Mouse (Mus musculus): ENCODE measurements at regions not wholly inside any gene's neighbourhood (a gene's known extent, or its start where the extent isn't known, plus 50 kb on each side); places are given as distances from the start of the nearest gene placed in this dataset.

DNA sequence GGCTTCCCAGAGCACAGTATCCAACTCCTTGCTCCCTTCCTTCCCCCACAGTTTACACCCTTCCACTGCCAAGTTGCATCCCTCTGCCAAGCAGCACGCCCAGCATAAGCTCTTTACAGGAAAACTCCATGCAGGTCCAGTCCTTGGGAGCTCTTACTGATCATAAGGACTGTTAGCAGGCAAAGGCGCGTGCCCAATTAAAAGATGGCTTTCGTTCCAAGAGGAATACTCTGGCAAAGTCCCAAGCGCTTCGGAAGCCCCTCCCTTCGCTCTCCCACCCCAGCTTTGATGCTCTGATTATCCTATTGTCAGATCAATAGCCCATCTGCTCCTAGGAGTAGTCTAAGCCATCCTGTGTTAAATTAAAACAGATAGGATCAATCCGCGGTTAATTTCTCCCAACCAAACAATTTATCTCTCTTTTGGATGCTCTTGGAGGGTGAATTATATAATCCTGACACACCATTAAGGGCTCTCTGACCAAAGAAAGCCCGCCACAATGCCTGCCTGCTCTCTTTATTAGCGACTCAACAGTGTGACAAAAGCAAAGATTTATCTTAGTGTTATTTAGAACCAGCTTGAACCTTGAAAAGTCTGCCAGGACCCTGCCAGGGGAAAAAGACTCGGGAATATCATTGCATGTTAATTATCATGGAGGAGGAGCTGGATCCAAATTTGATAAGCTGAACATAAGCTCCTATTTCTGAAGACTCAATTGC is 312.5 kb downstream of the Gsdmc2 start:
- DNase-seq, result no peak

DNA sequence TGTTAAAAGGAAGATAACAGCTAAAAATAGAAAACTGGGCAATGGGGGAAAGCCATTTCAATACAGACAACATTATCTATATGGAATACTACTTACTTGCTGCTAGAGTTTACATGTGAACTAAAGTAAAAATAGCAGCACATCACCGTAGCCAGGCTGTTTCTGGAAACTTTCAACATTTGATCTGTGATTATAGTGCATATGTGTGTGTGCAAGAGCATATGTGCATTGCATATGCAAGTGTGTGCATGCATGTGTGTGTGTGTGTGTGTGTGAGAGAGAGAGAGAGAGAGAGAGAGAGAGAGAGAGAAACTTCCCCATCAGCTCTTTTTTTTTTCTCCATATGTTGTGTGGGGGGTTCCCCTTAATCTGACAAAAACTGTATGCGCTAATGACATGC is 317.7 kb downstream of the Gsdmc2 start:
- DNase-seq, result no peak

DNA sequence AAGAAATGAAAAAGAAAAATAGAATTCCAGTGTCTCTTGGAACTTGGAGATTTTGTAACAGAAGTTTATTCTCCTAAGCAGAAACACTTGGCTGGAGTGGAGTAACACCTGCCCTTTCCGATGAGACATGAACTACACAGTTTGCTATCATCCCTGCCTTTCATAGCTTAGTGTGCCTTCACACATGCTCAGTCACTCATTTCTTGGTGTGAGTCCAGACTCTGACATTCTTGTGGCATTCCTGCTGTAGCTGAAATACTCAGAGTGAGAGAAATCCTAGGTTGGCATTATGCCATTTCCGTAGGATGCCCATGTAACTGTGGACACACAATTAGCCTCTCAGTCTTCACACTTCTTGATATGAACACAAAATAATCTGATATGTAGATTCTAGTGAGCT is 318.2 kb downstream of the Gsdmc2 start:
- DNase-seq, result no peak

DNA sequence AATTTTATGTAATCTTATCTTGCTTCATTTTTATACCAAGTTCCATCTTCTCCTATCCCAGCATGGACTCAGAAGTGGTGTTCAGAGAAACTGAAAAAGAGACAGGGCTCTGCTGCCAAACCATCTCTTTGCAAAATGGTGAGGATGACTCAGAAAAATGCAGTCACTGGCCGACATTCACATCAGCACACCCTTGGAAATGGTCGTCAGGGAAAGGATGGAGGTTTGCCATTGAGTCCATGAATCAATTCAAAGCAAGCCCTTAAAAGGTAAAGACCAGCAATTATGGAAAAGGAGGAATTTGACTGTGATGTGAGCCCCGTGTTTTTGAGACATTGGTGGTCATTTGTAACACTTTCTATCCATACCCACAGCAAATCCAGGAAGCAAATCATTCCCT is 327.7 kb downstream of the Gsdmc2 start:
- DNase-seq, result no peak

DNA sequence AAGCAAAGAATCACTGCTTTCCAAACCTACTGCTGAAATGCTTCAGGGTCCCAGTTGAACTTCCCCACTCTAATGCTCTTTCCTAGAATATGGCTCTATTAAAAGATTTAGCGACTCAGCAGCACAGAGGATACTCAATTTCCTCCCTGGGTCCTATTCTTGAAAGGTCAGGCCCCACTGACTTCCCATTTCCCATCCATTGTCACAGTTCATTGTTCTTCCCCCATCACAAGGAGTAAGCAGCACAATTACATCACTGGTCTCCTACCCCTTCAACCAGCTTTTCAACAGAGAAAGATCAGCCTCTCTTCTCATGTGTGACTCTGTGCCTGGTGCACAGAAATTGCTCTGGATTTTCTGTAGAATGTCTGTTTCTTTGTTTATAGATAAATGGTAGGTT is 344.5 kb downstream of the Gsdmc2 start:
- DNase-seq, result no peak

DNA sequence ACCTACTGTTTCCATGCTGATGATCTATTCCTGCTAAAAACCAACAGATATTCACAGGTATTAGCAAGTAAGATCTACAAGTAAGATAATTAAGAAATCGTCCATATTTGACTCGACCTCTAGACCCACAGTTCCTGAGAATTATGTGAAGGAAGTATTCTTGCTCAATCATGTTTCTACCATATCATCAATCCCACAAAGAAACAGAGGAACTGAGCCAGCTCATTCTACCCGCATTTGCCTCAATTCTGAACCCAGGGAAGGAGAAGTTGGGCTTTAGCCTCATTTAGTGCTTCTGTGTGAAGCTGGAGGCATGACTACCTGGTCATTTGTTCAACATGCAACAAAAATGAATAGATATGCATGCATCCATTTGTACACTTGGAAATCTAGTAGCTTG is 346.5 kb downstream of the Gsdmc2 start:
- no peak for DNase-seq

DNA sequence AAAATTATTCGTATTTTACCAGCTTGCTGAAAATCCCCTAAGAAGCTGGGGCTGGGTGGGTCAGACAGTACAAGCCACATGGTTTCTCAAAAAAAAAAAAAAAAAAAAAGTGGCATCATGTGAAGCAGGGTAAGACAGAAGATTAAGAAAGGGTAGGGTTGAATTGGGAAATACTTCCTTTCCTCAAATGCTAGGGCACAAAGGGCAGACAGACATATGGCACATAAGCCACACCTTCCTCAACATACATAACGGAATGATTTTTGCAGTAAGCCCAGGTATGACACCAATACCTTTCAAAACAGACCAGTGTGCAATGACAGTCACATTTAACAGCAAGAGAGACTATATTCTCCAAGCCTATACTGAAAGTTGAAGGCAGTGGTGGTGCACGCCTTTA is 347.8 kb downstream of the Gsdmc2 start:
- no peak for DNase-seq

DNA sequence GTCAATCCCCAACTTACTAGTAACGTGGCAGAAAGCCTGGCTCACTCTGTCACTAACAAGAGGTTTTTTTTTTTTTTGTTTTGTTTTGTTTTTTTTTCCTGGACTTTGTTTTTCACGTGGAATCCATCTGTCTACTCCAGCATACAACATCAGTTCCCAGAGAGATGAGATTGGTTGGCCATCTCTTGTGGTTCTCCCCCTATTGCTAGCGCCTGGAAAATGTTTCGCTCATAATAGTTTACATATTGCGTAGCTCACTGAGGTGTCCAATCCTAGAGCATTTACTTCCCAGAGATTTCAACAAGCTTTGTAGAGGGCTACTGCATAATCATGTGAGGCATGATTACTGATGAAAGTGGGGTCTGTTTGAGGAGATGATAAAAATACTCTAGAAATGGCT is 360.1 kb downstream of the Gsdmc2 start:
- DNase-seq, result no peak

DNA sequence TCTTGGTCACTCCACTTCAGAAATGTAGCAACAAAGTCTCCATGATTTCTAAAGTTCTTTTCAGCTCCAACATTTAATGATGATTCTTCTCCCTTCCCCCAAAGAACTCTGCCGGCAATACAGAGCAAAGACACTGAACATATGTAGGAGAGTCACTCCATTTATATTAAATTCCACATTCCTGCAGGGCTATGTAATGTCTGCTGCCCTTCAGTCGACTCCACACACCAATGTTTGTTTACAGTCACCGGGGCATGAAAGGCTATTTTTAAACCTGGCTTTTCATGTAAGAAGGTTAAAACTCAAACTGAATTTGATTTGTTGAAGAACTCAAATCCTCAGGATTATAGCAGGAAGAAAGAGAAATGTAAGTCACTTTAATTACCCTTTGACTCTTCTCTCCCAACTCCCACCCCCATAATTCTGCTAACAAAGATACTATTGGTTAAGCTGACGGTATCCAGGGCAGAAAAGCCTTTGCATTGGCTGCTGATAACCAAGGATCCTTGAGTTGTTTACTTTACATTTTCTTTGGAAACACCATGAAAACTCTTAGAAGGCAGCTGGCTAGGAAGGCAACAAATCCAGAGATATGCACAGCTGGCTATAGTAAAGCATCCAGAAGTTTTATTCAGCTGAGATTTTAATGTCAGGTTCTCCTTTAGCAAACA is 360.6 kb downstream of the Gsdmc2 start:
- no peak for DNase-seq

DNA sequence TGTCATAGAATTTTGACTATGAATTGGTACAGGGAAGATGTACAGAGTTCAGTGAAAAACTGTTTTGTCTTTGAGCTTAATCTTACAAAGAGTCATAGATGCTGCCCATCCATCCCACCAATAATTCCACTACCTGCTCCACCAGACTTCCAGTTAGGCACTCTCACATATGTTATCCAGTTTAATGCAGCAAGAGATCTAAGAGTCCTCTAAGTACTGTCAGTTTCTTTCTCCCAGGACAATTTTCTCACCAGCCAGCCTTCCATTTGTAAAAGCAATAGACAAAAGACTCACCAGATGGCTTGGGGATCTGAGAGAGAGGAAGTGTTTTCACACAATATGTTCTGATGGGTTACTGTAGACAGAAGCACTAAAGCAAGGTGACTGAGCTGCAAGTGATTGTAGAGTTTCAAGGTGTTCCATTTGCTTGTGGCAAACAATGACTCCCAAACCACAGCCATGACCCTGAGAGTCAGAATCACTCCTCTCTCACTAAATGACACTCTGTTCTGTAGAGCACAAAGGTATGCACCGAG is 365.6 kb downstream of the Gsdmc2 start:
- DNase-seq, result no peak

DNA sequence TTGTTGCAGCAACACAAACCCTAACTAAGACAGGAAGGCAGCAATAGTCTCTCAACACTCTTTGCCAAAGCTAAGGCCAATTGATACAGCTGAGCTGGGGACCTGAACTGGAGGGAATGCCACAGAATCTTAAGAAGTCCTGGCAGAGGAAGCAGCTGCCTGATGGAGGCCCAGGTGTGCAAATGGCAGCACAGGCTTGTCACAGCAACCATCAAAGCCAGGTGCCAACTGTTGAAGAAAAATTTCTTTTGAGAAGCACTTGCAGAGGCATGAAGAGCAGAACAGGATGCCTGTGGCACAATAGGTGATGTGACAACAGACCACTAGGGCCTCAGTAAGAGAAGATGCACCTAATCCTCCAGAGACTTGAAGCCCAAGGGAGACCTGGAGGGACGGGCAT is 378.1 kb downstream of the Gsdmc2 start:
- DNase-seq, result no peak

DNA sequence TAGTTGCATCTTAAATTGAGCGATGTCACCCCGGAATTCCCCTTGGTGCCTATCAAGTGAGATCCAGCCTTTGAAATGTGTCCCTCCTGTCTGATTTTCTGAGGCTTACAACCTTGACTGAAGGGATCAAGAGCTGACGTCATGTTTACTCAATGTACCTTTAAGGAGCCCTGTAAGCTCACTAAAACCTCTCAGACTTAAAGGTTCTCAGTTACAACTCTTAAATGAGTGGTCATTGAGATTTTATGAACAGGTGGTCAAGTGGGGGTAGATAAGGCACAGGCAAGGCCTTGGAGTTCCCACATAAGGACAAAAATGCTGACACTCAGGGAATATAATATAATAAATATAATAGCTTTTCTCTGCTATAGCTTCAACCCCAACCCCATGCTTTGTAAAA is 392.4 kb downstream of the Gsdmc2 start:
- no peak for DNase-seq

DNA sequence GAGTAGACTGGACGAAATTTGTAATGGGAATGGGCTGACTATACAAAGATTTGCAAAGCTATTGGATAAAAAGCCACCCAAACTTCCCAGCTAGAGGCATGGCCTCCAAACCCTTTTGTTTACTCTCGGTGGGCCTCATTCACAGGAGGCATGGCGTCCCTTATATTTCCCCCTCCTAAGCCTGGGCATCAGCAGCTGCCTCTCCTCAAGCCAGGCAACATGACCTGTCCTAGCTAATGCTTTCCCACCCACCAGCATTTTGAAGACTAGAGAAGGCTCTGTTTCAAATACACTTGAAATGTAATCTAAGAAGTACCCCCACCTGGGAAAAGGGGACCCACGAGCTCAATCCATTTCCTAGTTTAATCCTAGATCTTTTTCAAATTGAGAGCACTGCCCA is 398.7 kb downstream of the Gsdmc2 start:
- no peak for DNase-seq

DNA sequence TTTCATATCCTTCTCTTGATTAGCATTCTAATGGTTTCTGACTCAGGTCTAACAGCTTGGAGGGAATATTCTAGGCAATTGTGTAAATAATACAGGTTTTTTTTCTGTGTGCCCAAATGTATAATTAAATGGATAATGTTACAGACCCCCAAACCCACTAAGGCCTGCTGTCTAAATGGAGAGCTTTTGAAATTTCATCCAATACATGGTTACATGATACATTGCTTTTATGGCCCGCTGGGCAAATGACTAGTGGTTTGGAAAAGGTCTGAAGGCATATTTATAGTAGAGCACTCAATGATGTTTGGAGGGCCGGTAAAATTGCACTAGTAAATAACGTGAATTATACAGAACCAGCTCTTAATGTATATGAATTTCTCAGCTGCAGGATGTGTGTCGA is 400.0 kb downstream of the Gsdmc2 start:
- DNase-seq, result no peak

DNA sequence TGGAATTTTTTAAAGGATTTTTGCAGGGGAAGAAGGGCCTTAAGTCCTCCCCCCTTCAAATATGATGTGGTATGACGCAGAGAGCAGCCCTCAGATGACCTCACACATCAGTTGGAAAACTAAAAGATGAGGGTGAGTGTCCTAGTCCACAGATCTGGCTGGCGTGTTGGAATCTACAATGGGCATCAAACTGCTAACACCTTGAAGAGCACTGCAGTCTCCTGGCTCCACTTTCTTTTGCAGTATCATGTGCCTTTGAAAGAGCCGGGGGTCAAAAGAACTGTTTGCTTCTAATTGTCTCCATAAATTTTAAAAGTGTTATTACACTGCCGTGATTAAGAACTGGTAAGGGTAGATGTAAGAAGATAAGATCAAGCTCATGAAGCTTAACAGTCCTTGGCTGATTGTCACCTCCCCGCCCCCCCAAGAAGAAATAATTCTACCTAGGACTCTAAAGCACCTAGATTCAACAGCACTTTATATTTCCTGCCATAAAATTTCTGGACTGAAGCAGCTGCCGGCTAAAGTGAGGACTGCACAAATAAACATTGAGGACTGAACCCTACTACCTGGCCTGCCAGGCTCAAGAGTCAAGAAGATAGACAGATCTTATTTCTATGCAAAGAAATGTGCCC is 402.7 kb downstream of the Gsdmc2 start:
- no peak for DNase-seq

DNA sequence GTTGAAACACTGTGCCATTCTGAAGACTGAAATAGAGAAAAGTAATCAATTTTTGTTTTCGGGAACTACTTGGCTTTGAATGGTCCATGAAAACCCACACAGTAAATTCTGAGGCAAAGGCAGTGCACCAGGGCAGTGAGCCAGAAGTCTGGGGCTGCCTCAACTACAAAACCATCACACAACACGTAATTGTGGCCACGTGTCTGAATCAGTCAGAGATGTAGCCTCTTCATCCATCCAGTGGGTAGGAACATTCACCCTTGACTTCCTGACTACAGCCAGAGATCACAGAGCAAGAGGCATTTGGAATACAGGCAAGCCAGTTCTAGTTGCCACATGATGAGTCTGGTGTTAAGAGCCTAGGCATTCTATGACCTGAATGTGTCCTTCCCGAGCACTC is 432.3 kb downstream of the Gsdmc2 start:
- no peak for DNase-seq

DNA sequence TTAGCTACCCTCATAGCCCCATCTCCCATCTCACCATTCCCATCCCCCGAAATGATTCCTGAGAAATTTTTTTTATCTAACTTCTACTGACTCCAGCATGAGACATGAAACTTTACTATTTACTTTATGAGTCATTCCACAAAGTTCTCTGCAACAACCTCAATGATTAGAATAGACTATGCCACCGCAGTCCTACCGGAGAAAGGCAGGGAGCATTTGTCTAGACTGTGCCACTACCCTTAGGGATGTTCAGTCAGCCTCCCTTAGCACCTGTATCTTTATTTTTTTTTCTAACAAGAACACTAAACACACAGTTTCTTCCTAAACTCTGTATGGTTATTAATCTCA is 433.2 kb downstream of the Gsdmc2 start:
- no peak for DNase-seq

DNA sequence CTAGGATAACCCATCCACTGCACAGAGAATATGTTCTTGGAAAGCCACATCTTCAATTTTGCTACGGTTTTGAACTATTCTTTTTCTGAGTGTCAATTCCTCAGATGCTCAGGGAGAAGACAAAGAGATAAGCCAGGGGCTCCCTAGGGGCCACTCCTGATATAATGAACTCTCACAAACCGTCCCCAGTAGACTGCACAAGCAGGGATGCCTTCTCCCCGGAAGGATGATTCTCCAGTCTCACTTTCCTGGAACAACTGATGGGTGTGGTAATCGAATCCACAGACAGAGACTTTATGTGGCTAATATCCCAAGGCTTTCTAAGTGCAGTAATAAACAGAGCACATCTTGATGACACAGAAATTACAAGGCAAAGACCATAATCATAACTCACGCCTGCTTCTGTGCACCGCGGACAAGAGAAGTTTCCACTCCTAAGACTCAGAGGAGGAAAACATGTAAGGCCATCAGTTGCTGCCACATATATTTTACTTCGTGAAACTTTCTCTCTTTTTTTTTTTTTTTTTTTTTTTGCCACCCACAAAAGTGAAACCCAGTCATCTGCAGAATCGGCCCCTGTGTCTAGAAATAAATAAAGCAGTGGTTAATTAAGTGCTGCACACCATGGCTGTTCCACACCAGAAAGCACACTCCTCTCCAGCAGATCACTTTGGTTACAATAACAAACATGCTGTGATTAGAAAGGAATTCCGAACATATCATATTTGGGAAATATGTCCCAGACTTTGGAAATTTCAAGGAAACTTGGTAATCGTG is 433.8 kb downstream of the Gsdmc2 start:
- DNase-seq, result no peak

DNA sequence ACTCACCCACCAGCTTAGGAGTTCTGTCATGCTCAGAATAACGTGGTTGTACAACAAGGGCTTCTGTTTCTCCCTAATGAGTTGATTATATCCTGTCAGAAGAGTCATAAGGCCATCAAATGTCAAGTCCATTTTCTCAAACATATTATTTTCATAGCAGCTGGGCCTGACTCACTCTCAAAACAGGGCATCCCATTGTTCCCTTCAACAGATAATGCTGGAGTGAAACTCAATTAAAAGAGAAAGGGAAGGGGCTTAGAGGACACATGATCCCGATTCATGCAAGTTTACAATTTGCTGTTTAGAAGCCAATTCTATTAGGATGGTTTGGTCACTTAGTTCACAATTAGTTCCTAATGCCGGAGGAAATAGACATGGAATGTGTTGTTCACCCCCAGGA is 444.5 kb downstream of the Gsdmc2 start:
- no peak for DNase-seq

DNA sequence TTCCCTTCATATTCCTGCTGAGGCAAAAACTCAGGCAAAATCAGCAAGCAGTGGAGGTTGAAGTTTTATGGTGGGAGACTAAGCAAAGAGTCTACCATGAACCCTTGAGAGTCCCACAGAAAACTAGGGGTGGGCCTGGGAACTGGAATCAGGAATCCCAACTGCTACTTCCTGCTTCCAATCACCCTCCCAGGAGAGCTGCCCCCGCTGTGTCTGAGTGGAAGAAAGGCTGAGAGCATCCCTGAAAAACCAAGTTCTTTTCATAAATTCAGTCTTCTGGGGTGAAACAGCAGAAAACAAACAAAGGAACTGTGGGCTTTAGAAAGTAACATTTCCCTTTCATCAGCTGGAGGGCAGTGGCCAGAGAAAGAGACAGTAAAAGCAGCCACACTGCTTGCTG is 445.0 kb downstream of the Gsdmc2 start:
- DNase-seq, result no peak

DNA sequence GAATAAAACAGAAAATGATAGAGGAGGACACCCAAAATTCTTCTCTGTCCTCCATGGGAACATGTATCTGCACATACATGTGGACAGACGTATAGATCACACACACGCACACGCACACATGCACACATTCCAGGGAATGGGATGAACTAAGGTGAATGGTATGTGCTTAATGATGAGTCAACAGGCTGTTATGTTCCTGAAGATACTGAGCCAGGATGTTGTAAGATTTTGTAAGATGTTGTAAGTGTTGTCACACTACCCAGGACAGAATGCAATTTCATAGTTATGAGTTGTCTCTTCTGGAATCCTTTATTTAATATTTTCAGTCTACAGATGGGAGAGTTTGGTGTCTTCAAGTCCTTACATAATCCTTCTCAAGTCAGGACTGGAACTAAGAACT is 447.5 kb downstream of the Gsdmc2 start:
- no peak for DNase-seq

DNA sequence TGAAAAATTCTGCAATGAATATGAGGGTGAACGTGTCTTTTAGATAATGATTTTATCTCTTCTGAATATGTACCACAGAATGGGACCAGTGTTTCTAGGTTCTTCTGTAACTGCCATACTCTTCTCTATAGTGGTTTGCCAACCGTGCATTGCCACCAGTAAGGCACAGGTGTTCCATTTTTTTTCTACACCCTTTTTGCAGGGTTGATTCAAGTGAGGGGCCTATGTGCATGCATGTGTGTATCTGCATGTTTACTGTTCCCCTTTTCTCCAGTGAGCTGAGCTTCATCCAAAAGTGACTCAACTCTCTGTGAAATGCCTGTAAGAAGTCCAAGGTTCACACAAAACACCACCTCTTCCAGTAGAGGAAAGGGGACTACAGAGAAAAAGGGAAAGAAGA is 467.7 kb downstream of the Gsdmc2 start:
- DNase-seq, result no peak

Measured in adrenal gland, postnatal 36 days (tissue).